Mouse (Mus musculus): ENCODE data around the gene Rere.

DNA sequence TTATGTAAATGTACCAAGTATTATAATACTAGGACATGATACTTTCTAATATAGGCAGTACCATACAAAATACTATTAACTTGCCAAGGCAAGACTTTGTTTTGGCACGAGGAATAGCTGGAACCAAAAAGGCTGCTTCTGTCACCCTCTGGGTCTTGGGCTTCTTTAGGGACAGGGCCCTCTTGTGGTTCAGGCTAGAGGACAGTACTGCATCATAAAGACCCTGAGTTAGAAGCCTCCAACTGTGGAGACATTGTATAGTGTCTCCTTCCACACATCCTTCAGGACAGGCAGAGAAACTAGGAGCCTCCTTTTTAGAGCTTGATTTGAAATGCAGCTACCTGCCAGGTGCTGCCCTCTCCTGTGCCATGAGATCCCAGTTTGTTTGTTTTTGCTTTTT lies 174.3 kb downstream of the Rere start:
- no peak for TF ChIP-seq POLR2A (IDR thresholded peaks at IDR 0.05; ENCODE audit: borderline replicate concordance, extremely low read depth, low read depth, low read length)
- no peak for TF ChIP-seq CTCF (IDR thresholded peaks at IDR 0.05; ENCODE audit: insufficient read depth, low read length)
